Mouse (Mus musculus) liver, embryonic 11.5 days (tissue): ENCODE results near the gene Gab1. TPM values are rescaled to one million over a fixed set of nuclear protein-coding genes. Genes with fewer than 3 reads are reported as not detected.

Experiments
- ATAC-seq: fragments of 200-750 bp; cut with Nextera tagmentation; replicated peaks from 2 replicates; pipeline ENCODE4 v1.8.0; 2017; ENCODE audit warnings: moderate number of reproducible peaks, mild to moderate bottlenecking, moderate TSS enrichment, moderate library complexity; ENCODE audit not compliant: low FRiP score
- DNase-seq: peaks from one replicate; pipeline ENCODE4 v3.0.0-alpha.2; 2017; ENCODE audit warnings: low spot score
- H3K27ac ChIP-seq: fragments of 300-500 bp; sonication (generic); 2 replicates; pipeline ENCODE4 v1.5.1; 2014; ENCODE audit warnings: mild to moderate bottlenecking, low read depth, low read length, control low read depth
- H3K27me3 ChIP-seq: fragments of 300-500 bp; sonication (generic); replicated peaks from 2 replicates; pipeline ENCODE4 v1.6.1; 2014; ENCODE audit warnings: low read length, mixed read lengths; ENCODE audit not compliant: control insufficient read depth, insufficient read depth
- H3K36me3 ChIP-seq: fragments of 300-500 bp; sonication (generic); 2 replicates; pipeline ENCODE4 v1.6.1; 2014; ENCODE audit warnings: mild to moderate bottlenecking, low read length, moderate library complexity, mixed read lengths; ENCODE audit not compliant: control insufficient read depth, insufficient read depth
- H3K4me1 ChIP-seq: fragments of 300-500 bp; sonication (generic); replicated peaks from 2 replicates; pipeline ENCODE4 v1.6.1; 2014; ENCODE audit warnings: low read length, mixed read lengths; ENCODE audit not compliant: control insufficient read depth, insufficient read depth
- H3K4me2 ChIP-seq: fragments of 300-500 bp; sonication (generic); 2 replicates; pipeline ENCODE4 v1.6.1; 2014; ENCODE audit warnings: mild to moderate bottlenecking, control low read depth, moderate library complexity
- H3K4me3 ChIP-seq: fragments of 300-500 bp; sonication (generic); 2 replicates; pipeline ENCODE4 v1.5.1; 2014; ENCODE audit warnings: low read depth, low read length, control low read depth
- H3K9ac ChIP-seq: fragments of 300-500 bp; sonication (generic); 2 replicates; pipeline ENCODE4 v1.6.1; 2014; ENCODE audit warnings: low read depth, low read length, control low read depth
- H3K9me3 ChIP-seq: fragments of 300-500 bp; sonication (generic); 2 replicates; pipeline ENCODE4 v1.6.1; 2016; ENCODE audit warnings: low read length, inconsistent platforms, mixed read lengths; ENCODE audit not compliant: control insufficient read depth
- WGBS: fragments of 180-500 bp; shearing (Covaris S2); extraction: QIAGEN DNeasy Blood & Tissue Kit; methylation state at CpG from one replicate; pipeline ENCODE4 v1.1.7; 2014; 5-methylcytosine and 5-hydroxymethylcytosine counted together
- polyA plus RNA-seq: library from polyadenylated mRNA; unstranded; fragments of >200 nt; fragmentation: Nextera tagmentation; extraction: Ambion mirVana; gene quantifications from 2 replicates; pipeline ENCODE4 v1.2.1, GENCODE M21; 2014

Gene Gab1
- polyA plus RNA-seq, 1 experiment from 2014 or later, result 19.5 TPM

DNA sequence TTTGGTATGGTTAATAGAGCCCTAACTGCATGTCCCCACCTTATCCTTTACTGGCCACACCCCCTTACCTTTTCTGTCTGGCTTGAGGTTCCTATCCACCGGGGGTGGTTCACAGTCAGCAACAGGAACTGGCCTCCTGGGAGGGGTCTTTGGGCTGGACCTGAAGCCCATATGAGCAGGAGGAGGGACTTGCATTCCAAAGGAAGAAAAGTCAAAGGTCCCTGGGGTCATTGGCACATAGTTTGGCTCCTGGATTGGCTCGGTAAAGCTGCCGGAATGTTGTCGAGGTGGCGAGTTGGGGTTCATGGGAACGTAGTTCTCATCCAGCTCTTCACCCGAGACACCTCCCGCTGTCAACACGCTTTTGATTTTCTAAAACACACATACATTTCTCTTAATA lies 95.8 kb downstream of the Gab1 start:
- H3K4me3 ChIP-seq, result no peak overlapping the region
- peaks cover 28% of the 10 kb centered on the region for H3K36me3 ChIP-seq
- no peak overlapping the region for H3K4me2 ChIP-seq
- no peaks in the 10 kb centered on the region for H3K9me3 ChIP-seq
- no peaks in the 10 kb centered on the region for H3K27me3 ChIP-seq
- H3K4me1 ChIP-seq, result 0 out of 2 replicates have a peak, but pooled peaks cover 2% of the 10 kb centered on the region
- DNase-seq (no peak), ATAC-seq (no peak)
- H3K9ac ChIP-seq, result no peak overlapping the region
- WGBS, result 91% methylated on average over 9 of the region's 9 CpGs
- no peak overlapping the region for H3K27ac ChIP-seq

DNA sequence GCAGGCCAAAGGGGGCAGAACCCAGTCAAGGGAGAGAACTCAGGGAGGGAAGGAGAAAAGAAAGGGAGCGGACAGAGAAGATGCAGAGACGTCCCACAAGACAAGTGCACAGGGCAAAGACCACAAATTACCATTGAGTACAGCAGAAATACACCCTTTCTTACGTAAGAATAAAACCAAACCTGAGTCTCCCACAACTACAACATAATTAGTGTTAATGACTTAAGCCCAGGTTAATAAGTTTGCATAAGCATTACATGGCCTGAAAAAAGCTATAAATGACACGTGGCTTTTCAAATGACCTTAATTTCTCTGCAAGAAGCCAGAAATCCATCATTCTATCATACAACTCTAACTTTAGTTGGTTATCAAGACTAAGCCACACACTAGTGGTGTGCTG lies 97.0 kb downstream of the Gab1 start:
- no peaks in the 10 kb centered on the region for H3K27me3 ChIP-seq
- no peak overlapping the region for H3K4me2 ChIP-seq
- WGBS, result 87% methylated on average over 4 of the region's 4 CpGs
- no peak overlapping the region for H3K4me3 ChIP-seq
- ATAC-seq (no peak), DNase-seq (no peak)
- H3K36me3 ChIP-seq, result peaks cover 26% of the 10 kb centered on the region
- H3K9me3 ChIP-seq, result no peaks in the 10 kb centered on the region
- 0 out of 2 replicates have a peak, but pooled peaks cover 2% of the 10 kb centered on the region for H3K4me1 ChIP-seq
- H3K27ac ChIP-seq, result no peak overlapping the region
- H3K9ac ChIP-seq, result no peak overlapping the region

DNA sequence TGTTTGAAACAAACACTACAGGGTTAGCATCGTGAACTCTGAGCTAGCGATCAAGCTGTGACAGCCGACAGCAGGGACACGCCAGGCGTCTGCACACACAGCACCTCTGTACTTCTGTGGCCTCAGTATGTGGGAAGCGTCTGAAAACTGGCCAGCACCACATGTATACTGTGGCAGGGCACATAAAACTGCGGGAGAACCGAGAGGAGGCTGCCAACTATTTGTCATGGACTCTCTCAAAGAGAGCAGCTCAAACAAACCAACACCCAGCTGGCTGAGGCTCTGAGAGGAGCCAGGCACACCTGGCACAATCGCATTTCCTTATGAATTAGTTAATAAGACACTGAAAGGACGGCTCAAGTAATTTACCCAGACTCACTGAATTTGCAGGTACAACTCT lies 99.0 kb downstream of the Gab1 start:
- no peak overlapping the region for H3K9ac ChIP-seq
- H3K9me3 ChIP-seq, result no peaks in the 10 kb centered on the region
- ATAC-seq (no peak), DNase-seq (no peak)
- 78% methylated on average over 10 of the region's 10 CpGs for WGBS
- H3K27ac ChIP-seq, result no peak overlapping the region
- H3K36me3 ChIP-seq, result peaks cover 26% of the 10 kb centered on the region
- H3K4me1 ChIP-seq, result 0 out of 2 replicates have a peak, but pooled peaks cover 2% of the 10 kb centered on the region
- no peak overlapping the region for H3K4me3 ChIP-seq
- H3K4me2 ChIP-seq, result no peak overlapping the region
- no peaks in the 10 kb centered on the region for H3K27me3 ChIP-seq

DNA sequence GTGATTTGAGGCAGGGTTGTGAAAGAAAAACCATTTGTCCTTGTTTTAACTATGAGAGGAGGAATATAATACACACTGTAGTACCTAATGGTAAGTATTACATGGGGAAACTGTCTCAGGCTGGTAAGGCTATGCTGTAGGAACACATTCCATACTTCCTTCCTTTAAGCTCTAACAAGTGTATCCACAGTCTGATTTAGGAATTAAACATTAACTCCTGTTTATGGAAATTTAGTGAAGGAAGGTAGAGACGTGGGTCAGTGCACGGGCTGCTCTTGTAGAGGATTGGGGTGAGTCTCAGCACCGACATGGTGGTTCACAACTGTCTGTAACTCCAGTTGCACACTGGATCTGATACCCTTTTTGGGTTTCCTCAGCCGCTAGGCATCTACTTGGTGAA lies 100.0 kb downstream of the Gab1 start:
- ATAC-seq (no peak), DNase-seq (no peak)
- H3K9me3 ChIP-seq, result no peaks in the 10 kb centered on the region
- H3K27ac ChIP-seq, result no peak overlapping the region
- 0 out of 2 replicates have a peak, but pooled peaks cover 2% of the 10 kb centered on the region for H3K4me1 ChIP-seq
- 87% methylated on average over 4 of the region's 4 CpGs for WGBS
- no peak overlapping the region for H3K9ac ChIP-seq
- peaks cover 23% of the 10 kb centered on the region for H3K36me3 ChIP-seq
- no peak overlapping the region for H3K4me2 ChIP-seq
- H3K4me3 ChIP-seq, result no peak overlapping the region
- no peaks in the 10 kb centered on the region for H3K27me3 ChIP-seq

DNA sequence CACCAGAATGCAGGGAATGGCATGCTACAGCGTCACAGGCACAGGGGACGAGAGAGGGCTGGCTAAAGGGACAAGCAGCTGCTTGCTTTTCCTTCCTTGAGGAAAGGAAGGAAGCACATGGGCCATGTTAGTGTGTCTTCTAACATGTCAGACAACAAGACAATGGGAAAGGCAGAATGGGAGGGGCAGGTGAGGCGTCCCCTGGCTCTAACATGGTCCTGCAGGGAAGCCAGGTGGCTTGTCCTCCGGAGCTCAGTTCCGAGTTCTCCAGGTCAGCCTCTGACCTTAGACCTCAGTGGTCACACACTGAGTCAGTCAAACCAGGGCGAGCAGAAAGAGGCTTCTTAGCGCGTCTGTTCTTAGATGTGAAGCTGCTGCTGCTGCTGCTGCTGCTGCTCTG lies 103.9 kb downstream of the Gab1 start:
- no peaks in the 10 kb centered on the region for H3K27me3 ChIP-seq
- DNase-seq, result no peak
- no peaks in the 10 kb centered on the region for H3K9me3 ChIP-seq
- H3K4me3 ChIP-seq, result no peak overlapping the region
- 0 out of 2 replicates have a peak, but pooled peaks cover 2% of the 10 kb centered on the region for H3K4me1 ChIP-seq
- no peak overlapping the region for H3K4me2 ChIP-seq
- H3K36me3 ChIP-seq, result peaks cover 30% of the 10 kb centered on the region
- no peak overlapping the region for H3K9ac ChIP-seq
- no peak overlapping the region for H3K27ac ChIP-seq
- ATAC-seq, result no peak
- 82% methylated on average over 8 of the region's 8 CpGs for WGBS

DNA sequence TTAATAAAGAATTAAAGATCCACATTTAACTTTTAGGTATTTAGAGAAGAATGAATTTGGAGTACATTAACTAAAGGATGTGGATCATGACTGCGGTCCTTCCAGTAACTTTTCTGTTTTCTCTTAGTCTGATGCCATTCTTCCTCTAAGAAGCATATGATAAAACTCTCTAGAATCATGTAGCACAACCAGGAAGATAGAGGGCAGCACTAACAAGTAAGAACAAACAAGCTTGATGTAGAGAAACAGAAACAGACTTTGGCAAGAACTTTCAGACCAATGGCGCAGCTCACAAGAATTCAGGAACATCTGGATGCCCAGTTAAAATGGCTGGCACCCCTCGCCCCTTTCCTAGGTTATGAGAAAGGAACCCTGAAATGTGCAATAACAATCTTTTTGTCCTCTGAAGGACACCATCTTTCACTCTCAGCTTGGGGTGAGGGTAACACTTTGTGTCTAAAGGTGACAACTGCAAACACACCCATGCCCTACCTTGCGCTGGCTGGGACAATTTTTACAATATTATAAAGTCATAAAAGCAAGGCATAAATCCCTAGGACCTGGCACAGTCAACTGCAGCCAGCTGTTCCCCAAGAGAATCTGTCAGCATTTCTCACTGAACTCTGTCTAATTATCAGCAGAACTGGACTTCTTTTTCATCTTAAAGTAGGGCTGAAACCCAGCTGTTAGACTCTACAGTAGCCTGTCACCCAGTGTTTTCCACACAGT lies 107.4 kb downstream of the Gab1 start:
- Histone ChIP-seq H3K9ac (no peak overlapping the region), H3K4me3 (no peak overlapping the region), H3K4me1 (no peaks in the 10 kb centered on the region), H3K36me3 (peaks cover 40% of the 10 kb centered on the region), H3K4me2 (no peak overlapping the region), H3K9me3 (no peaks in the 10 kb centered on the region), H3K27me3 (no peaks in the 10 kb centered on the region), H3K27ac (no peak overlapping the region)
- DNase-seq (no peak), ATAC-seq (no peak)
- WGBS, result 93% methylated on average over 4 of the region's 4 CpGs

DNA sequence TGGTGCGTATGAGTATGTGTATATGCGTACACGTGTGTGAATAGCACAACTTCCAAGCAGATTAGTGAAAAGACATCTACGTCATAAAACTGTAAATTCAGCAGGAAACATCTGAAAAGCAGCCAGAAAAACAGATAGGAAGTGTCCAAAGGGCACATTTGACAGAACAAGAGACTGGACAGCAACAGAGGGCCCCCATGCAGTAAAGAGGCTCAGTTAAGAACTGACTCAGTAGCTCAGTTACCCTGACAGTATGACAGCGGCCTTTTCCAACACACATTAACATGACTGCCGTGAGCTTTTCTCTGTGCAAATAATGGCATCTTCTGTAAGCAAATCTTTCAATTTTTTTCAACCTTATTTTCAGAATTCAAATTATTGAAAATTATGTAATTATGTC lies 111.9 kb downstream of the Gab1 start:
- Histone ChIP-seq H3K27me3 (no peaks in the 10 kb centered on the region), H3K4me3 (no peak overlapping the region), H3K36me3 (peaks cover 41% of the 10 kb centered on the region), H3K4me1 (no peaks in the 10 kb centered on the region), H3K4me2 (no peak overlapping the region), H3K9ac (no peak overlapping the region), H3K27ac (no peak overlapping the region), H3K9me3 (no peaks in the 10 kb centered on the region)
- ATAC-seq (no peak), DNase-seq (no peak)
- 91% methylated on average over 6 of the region's 6 CpGs for WGBS

DNA sequence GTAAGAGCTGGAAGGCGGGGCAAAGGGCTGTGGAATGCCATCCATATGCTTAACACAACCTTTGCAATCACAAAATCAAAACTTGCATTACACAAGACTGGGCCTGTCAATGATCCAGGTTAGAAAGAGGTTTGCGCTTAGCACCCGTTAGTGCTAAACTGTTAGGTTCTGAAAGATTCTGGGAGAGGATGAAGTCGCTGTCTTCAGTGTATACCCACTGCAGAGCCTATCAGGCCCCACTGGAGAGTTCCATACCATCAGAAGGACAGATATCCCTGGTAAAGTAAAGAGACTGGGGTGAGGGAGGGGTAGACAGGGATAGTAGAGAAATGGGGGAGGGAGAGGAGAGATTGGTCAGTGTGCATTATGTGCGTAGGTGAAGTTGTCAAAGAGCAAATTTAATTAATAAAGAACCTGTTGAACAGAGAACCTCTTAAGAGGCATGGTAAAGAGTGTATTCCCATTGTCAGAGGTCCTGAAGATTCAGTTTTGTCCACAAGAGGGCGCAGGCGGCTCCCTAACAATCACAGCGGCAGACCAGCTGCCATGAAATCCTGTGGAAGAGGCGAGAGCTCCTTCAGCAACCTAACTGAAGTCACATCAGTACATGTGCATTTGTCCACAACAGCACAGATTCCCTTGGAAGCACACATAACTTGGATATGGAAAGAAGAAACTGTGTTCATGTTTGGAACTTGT lies 127.2 kb downstream of the Gab1 start:
- Histone ChIP-seq H3K9ac (no peak overlapping the region), H3K4me2 (no peak overlapping the region), H3K36me3 (no peaks in the 10 kb centered on the region), H3K27me3 (no peaks in the 10 kb centered on the region), H3K27ac (no peak overlapping the region), H3K4me1 (no peaks in the 10 kb centered on the region), H3K9me3 (no peaks in the 10 kb centered on the region), H3K4me3 (no peak overlapping the region)
- WGBS, result 31% methylated on average over 9 of the region's 9 CpGs
- DNase-seq, result peak; percentile 75
- no peak for ATAC-seq

DNA sequence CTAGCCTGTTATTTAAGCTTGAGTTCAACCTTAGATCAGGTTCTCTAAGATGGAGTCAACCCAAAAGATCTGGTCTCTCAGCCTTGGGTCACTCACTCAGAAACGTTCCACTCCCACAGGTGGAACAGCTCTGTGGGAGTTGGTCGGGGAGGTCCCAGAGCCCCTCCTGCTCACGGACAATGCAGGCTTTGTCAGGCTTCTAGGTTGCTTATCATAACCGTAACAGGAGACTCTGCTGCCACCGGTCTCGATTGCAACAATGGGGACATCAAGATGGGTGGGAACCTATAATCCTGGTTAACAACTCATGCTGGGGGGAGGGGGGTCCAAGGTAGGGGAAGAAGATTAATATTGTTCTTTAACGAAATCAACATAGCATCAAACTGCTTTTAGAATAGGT lies 127.9 kb downstream of the Gab1 start:
- no peak for DNase-seq
- H3K9me3 ChIP-seq, result no peaks in the 10 kb centered on the region
- ATAC-seq, result no peak
- H3K9ac ChIP-seq, result no peak overlapping the region
- no peak overlapping the region for H3K4me2 ChIP-seq
- H3K4me1 ChIP-seq, result no peaks in the 10 kb centered on the region
- WGBS, result 58% methylated on average over 7 of the region's 7 CpGs
- H3K27me3 ChIP-seq, result no peaks in the 10 kb centered on the region
- H3K27ac ChIP-seq, result no peak overlapping the region
- no peaks in the 10 kb centered on the region for H3K36me3 ChIP-seq
- H3K4me3 ChIP-seq, result no peak overlapping the region
